Mouse (Mus musculus) CH12.LX (cell line): ENCODE measurements around the gene Nxpe5. TPM values are rescaled to one million over a fixed set of nuclear protein-coding genes. Genes with fewer than 3 reads are reported as not detected.
A peak's percentile ranks its signal among the peaks of the same experiment; 100 is the strongest.

ENCODE experiments used
- DNase-seq: peaks from one replicate; pipeline ENCODE4 v3.0.0-alpha.2; 2013; ENCODE audit errors: extremely low read depth
- H3K27ac ChIP-seq: 2 replicates; pipeline ENCODE4 v1.5.1; 2012; ENCODE audit warnings: low read depth, mild to moderate bottlenecking, control low read depth, moderate library complexity; ENCODE audit not compliant: insufficient read depth
- H3K27me3 ChIP-seq: replicated peaks from 2 replicates; pipeline ENCODE3; 2012; ENCODE audit warnings: inconsistent platforms
- H3K36me3 ChIP-seq, 2 experiments: replicated peaks in 1 of 2; 2 replicates each; pipeline versions ENCODE3 to v1.6.1; 2012; ENCODE audit warnings: inconsistent platforms in 1 of 2, low read length in 1 of 2, mild to moderate bottlenecking in 1 of 2, mixed read lengths in 1 of 2, moderate library complexity in 1 of 2; ENCODE audit not compliant: control insufficient read depth in 1 of 2, insufficient read depth in 1 of 2
- H3K4me1 ChIP-seq, 2 experiments: 2 replicates each; pipeline ENCODE4 v1.6.1; 2012; ENCODE audit warnings: inconsistent platforms in 1 of 2, moderate library complexity in 1 of 2; ENCODE audit not compliant: insufficient read depth in 2 of 2, control insufficient read depth in 1 of 2
- H3K4me2 ChIP-seq: 2 replicates; pipeline ENCODE4 v1.6.1; 2012; ENCODE audit warnings: low read depth, mild to moderate bottlenecking, control low read depth; ENCODE audit not compliant: poor library complexity, insufficient read depth, severe bottlenecking
- H3K4me3 ChIP-seq, 3 experiments: fragments of 150-350 bp in 1 of 3; sonication (generic) in 1 of 3; replicated peaks in 1 of 3; 2 replicates each; pipeline versions ENCODE3 to v1.5.1; 2011 to 2012; ENCODE audit warnings: low read depth in 2 of 3, low read length in 2 of 3, mild to moderate bottlenecking in 2 of 3, moderate library complexity in 2 of 3, control low read depth in 1 of 3, improper control_type of control experiment in 1 of 3, inconsistent platforms in 1 of 3, mixed read lengths in 1 of 3; ENCODE audit not compliant: poor library complexity in 1 of 3
- H3K79me2 ChIP-seq: replicated peaks from 2 replicates; pipeline ENCODE4 v1.6.1; 2012; ENCODE audit warnings: mild to moderate bottlenecking, moderate library complexity; ENCODE audit not compliant: control insufficient read depth, poor library complexity, insufficient read depth, severe bottlenecking; ENCODE audit errors: extremely low read depth
- H3K9ac ChIP-seq: 2 replicates; pipeline ENCODE4 v1.6.1; 2012; ENCODE audit warnings: low read depth, mild to moderate bottlenecking, control low read depth, moderate library complexity; ENCODE audit not compliant: insufficient read depth
- H3K9me3 ChIP-seq: replicated peaks from 2 replicates; pipeline ENCODE3; 2012; ENCODE audit warnings: low read length, inconsistent platforms, mixed read lengths
- BHLHE40 ChIP-seq: IDR thresholded peaks from 2 replicates; pipeline ENCODE4 v1.6.1; 2011; ENCODE audit warnings: mild to moderate bottlenecking, low read depth, low read length, improper control_type of control experiment
- CHD1 ChIP-seq: IDR thresholded peaks from 2 replicates; pipeline ENCODE4 v1.6.1; 2012; ENCODE audit warnings: low read depth, low read length, improper control_type of control experiment, inconsistent platforms
- CHD2 ChIP-seq: IDR thresholded peaks from 2 replicates; pipeline ENCODE4 v1.6.1; 2011; ENCODE audit warnings: low read length, improper control_type of control experiment
- CTCF ChIP-seq, 2 experiments: IDR thresholded peaks in 1 of 2; conservative IDR thresholded peaks in 1 of 2; 2 replicates each; pipeline ENCODE4 v1.5.1; 2011 to 2012; ENCODE audit warnings: low read depth in 2 of 2, low read length in 2 of 2, improper control_type of control experiment in 1 of 2, inconsistent platforms in 1 of 2, mild to moderate bottlenecking in 1 of 2, moderate library complexity in 1 of 2
- E2F4 ChIP-seq: IDR thresholded peaks from 2 replicates; pipeline ENCODE4 v1.6.1; 2011; ENCODE audit warnings: low read depth, low read length, improper control_type of control experiment; ENCODE audit not compliant: insufficient replicate concordance
- ELF1 ChIP-seq: IDR thresholded peaks from 2 replicates; pipeline ENCODE4 v1.6.1; 2014; ENCODE audit warnings: low read depth, mild to moderate bottlenecking, inconsistent platforms, low read length, improper control_type of control experiment
- EP300 ChIP-seq: IDR thresholded peaks from 2 replicates; pipeline ENCODE4 v1.6.1; 2011; ENCODE audit warnings: low read length, improper control_type of control experiment
- ETS1 ChIP-seq: conservative IDR thresholded peaks from 2 replicates; pipeline ENCODE4 v1.6.1; 2012; ENCODE audit warnings: low read depth, mild to moderate bottlenecking, inconsistent platforms, low read length, improper control_type of control experiment, moderate library complexity
- GABPA ChIP-seq: IDR thresholded peaks from 2 replicates; pipeline ENCODE4 v1.6.1; 2012; ENCODE audit warnings: low read depth, low read length, improper control_type of control experiment, inconsistent platforms; ENCODE audit not compliant: insufficient replicate concordance
- IRF4 ChIP-seq: IDR thresholded peaks from 2 replicates; pipeline ENCODE4 v1.6.1; 2014; ENCODE audit warnings: low read depth, mild to moderate bottlenecking, inconsistent platforms, low read length, improper control_type of control experiment
- KAT2A ChIP-seq: IDR thresholded peaks from 2 replicates; pipeline ENCODE4 v1.6.1; 2012; ENCODE audit warnings: low read length, improper control_type of control experiment, inconsistent platforms; ENCODE audit not compliant: insufficient replicate concordance
- MAX ChIP-seq: IDR thresholded peaks from 2 replicates; pipeline ENCODE4 v1.6.1; 2011; ENCODE audit warnings: low read length, improper control_type of control experiment
- MAZ ChIP-seq: IDR thresholded peaks from 2 replicates; pipeline ENCODE4 v1.6.1; 2012; ENCODE audit warnings: low read depth, mild to moderate bottlenecking, inconsistent platforms, low read length, improper control_type of control experiment, moderate library complexity
- MXI1 ChIP-seq: IDR thresholded peaks from 2 replicates; pipeline ENCODE4 v1.6.1; 2011; ENCODE audit warnings: mild to moderate bottlenecking, low read depth, low read length, improper control_type of control experiment
- MYC ChIP-seq: IDR thresholded peaks from 2 replicates; pipeline ENCODE4 v1.6.1; 2011; ENCODE audit warnings: low read depth, mild to moderate bottlenecking, improper control_type of control experiment, low read length
- NELFE ChIP-seq: IDR thresholded peaks from 2 replicates; pipeline ENCODE4 v1.6.1; 2011; ENCODE audit warnings: low read depth, low read length, improper control_type of control experiment
- PAX5 ChIP-seq: IDR thresholded peaks from 2 replicates; pipeline ENCODE4 v1.6.1; 2012; ENCODE audit warnings: low read length, inconsistent platforms, mixed read lengths
- POLR2A ChIP-seq: IDR thresholded peaks from 2 replicates; pipeline ENCODE4 v1.6.1; 2011; ENCODE audit warnings: low read depth, mild to moderate bottlenecking, improper control_type of control experiment, low read length
- POLR2AphosphoS2 ChIP-seq: IDR thresholded peaks from 2 replicates; pipeline ENCODE4 v1.6.1; 2011; ENCODE audit warnings: low read depth, low read length, improper control_type of control experiment
- RAD21 ChIP-seq: IDR thresholded peaks from 2 replicates; pipeline ENCODE4 v1.6.1; 2011; ENCODE audit warnings: low read depth, mild to moderate bottlenecking, low read length, improper control_type of control experiment, moderate library complexity
- RCOR1 ChIP-seq: conservative IDR thresholded peaks from 2 replicates; pipeline ENCODE4 v1.6.1; 2012; ENCODE audit warnings: low read depth, mild to moderate bottlenecking, inconsistent platforms, low read length, improper control_type of control experiment
- SIN3A ChIP-seq: IDR thresholded peaks from 2 replicates; pipeline ENCODE4 v1.6.1; 2012; ENCODE audit warnings: low read length, improper control_type of control experiment, inconsistent platforms
- TBP ChIP-seq: conservative IDR thresholded peaks from 2 replicates; pipeline ENCODE4 v1.6.1; 2011; ENCODE audit warnings: low read depth, low read length, improper control_type of control experiment
- UBTF ChIP-seq: IDR thresholded peaks from 2 replicates; pipeline ENCODE4 v1.6.1; 2012; ENCODE audit warnings: low read depth, mild to moderate bottlenecking, inconsistent platforms, low read length, improper control_type of control experiment, moderate library complexity
- USF1 ChIP-seq: IDR thresholded peaks from 2 replicates; pipeline ENCODE4 v1.6.1; 2014; ENCODE audit warnings: low read depth, mild to moderate bottlenecking, inconsistent platforms, low read length, improper control_type of control experiment
- USF2 ChIP-seq: conservative IDR thresholded peaks from 2 replicates; pipeline ENCODE4 v1.6.1; 2011; ENCODE audit warnings: low read depth, low read length, improper control_type of control experiment
- ZC3H11A ChIP-seq: IDR thresholded peaks from 2 replicates; pipeline ENCODE4 v1.6.1; 2012; ENCODE audit warnings: low read depth, mild to moderate bottlenecking, inconsistent platforms, low read length, improper control_type of control experiment
- ZKSCAN1 ChIP-seq: IDR thresholded peaks from 2 replicates; pipeline ENCODE4 v1.6.1; 2012; ENCODE audit warnings: low read depth, inconsistent platforms, low read length, improper control_type of control experiment, borderline replicate concordance
- ZMIZ1 ChIP-seq: IDR thresholded peaks from 2 replicates; pipeline ENCODE4 v1.6.1; 2012; ENCODE audit warnings: low read depth, mild to moderate bottlenecking, inconsistent platforms, low read length, improper control_type of control experiment
- ZNF384 ChIP-seq: IDR thresholded peaks from 2 replicates; pipeline ENCODE4 v1.6.1; 2012; ENCODE audit warnings: low read depth, low read length, improper control_type of control experiment, inconsistent platforms
- dilution Hi-C: fragments of 300-500 bp; cut with MboI; formaldehyde crosslinking; loops from 2 replicates; pipeline ENCODE4 v1.14.3; 2020; ENCODE audit warnings: low sequenced_read_pairs; ENCODE audit not compliant: extremely low pct_unique_long_range_greater_than_20kb, extremely low pct_ligation_motif_present
- in situ Hi-C: fragments of 300-500 bp; cut with MboI; formaldehyde crosslinking; loops from 3 replicates; pipeline ENCODE4 v1.14.3; 2019; ENCODE audit warnings: low sequenced_read_pairs, low pct_ligation_motif_present, low pct_unique_long_range_greater_than_20kb, mixed read lengths
- polyA plus RNA-seq: library from polyadenylated mRNA; unstranded; fragments of >175 nt; gene quantifications from 2 replicates; pipeline ENCODE4 v1.2.1, GENCODE M21; 2012; ENCODE audit warnings: low read depth; ENCODE audit not compliant: insufficient read length
- total RNA-seq, 2 experiments: library from RNA; depleted of rRNA; stranded (reverse); fragments of 300-350 nt in 1 of 2; fragments of >200 nt in 1 of 2; gene quantifications; 2 replicates each; pipeline ENCODE4 v1.2.3; 2012 to 2014

The Nxpe5 gene
- total and polyA plus RNA-seq, 3 experiments, result not detected

DNA sequence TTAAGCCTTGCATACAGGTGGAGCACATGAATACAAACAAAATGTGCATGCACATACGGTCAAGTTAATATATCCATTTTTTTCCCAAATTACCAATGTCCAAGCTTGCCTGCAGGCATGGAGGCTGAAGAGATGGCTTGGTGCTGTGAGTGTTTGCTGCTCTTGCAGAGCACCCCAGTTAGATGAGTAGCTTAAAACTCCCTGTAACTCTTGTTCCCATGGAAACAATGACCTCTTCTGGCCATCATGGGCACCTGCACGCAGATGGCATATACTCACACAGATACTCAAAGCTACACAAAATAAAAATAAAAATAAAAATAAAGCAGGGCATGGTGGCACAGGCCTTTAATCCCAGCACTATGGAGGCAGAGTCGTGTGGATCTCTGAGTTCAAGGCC is 27.4 kb downstream of the Nxpe5 start:
- in situ Hi-C loops (no loop called here), dilution Hi-C loops (no loop called here)
- Histone ChIP-seq H3K27ac (no peak overlapping the region), H3K27me3 (no peaks in the 10 kb centered on the region), H3K4me2 (no peak overlapping the region), H3K9ac (no peak overlapping the region), H3K79me2 (no peaks in the 10 kb centered on the region), H3K9me3 (peaks cover 2% of the 10 kb centered on the region), H3K36me3 (peaks cover 0 to 11% of the 10 kb centered on the region in 2 experiments), H3K4me3 (no peak overlapping the region), H3K4me1 (peaks cover 7 to 28% of the 10 kb centered on the region in 2 experiments; a peak in 3 of 4 replicates)
- DNase-seq, result no peak
- no peak for TF ChIP-seq ZKSCAN1
- no peak for TF ChIP-seq RAD21
- TF ChIP-seq MYC, result no peak
- no peak for TF ChIP-seq PAX5
- 0 out of 4 replicates have a peak, but pooled peaks of 1 of the 2 experiments have one; percentile 5 for TF ChIP-seq CTCF (conservative IDR thresholded peaks at IDR 0.05 in 1 of 2, IDR thresholded peaks at IDR 0.05 in 1 of 2; ENCODE audit: low read depth in 2 of 2, low read length in 2 of 2)

DNA sequence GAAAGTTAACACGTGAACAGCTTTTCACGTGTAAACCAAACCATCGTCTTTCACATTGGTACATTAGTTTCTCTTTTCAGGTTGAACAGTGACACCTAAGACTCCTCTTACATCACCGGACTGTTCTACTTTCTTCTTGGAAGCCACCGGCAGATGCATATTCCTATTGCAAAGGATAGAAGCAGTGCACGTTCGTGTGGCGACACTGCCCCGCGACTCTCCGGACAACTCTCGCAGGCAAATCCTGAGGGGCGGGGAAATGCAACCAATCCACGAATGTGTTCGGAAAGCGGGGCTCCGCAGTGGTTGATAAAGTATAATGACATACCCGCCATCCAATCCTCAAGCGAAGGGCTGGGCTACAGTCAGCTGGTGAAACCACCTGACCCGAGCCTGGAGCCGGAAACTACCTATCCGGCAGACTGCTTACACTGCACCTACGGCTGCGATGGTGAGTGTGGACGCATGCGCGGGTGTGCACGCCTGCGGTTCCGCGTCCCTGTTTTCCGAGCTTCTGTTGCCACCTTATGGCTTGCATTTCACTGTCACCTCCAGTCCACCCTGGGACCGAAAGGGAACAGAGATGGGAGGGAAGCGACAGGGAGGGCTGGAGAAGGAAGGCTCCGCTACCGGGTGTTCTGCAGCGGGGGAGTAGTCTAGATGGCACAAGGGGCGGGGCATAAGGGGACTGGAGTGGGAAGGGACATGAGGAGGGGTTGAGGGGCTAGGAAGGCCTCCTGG is 29.8 kb downstream of the Nxpe5 start, which contains the start of gene Lamtor4:
Lamtor4 (plus strand) TSS at position 130 of the 741 bp plus-strand sequence.
- Histone ChIP-seq H3K4me3 (peak within 1 kb of the TSS; percentile 64 to 88 (median 81)), H3K36me3 (peaks cover 23 to 36% of the 10 kb centered on the region in 2 experiments), H3K4me1 (peaks cover 7 to 45% of the 10 kb centered on the region in 2 experiments; a peak in 3 of 4 replicates), H3K4me2 (peak within 1 kb of the TSS; percentile 98), H3K27me3 (no peaks in the 10 kb centered on the region), H3K9ac (peak within 1 kb of the TSS; percentile 77), H3K9me3 (peaks cover 2% of the 10 kb centered on the region), H3K79me2 (no peaks in the 10 kb centered on the region), H3K27ac (peak within 1 kb of the TSS; percentile 23; the same call in 1 of the 2 replicates)
- dilution Hi-C loops, result no loop called here
- in situ Hi-C loops, result no loop called here
- DNase-seq, result peak; percentile 97
- TF ChIP-seq ZC3H11A (no peak), USF2 (peak; percentile 86), MYC (peak; percentile 93), NELFE (peak; percentile 96), USF1 (peak; percentile 92), CHD2 (peak; percentile 93), POLR2A (peak; percentile 93), KAT2A (peak; percentile 70; the same call in 1 of the 2 replicates), RAD21 (peak; percentile 37), RCOR1 (peak; percentile 26; the same call in 1 of the 2 replicates), BHLHE40 (peak; percentile 94), TBP (peak; percentile 80), POLR2AphosphoS2 (peak; percentile 94), IRF4 (peak; percentile 41), ZKSCAN1 (no peak), CTCF (conservative IDR thresholded peaks at IDR 0.05 in 1 of 2, IDR thresholded peaks at IDR 0.05 in 1 of 2; ENCODE audit: low read depth in 2 of 2, low read length in 2 of 2) (peak in 1 of 2 experiments; percentile 37; a peak in 2 of 4 replicates), MXI1 (peak; percentile 92), CHD1 (0 out of 2 replicates have a peak, but pooled peaks have one; percentile 31), ELF1 (peak; percentile 92), EP300 (no peak), E2F4 (no peak), ETS1 (peak; percentile 90), MAX (peak; percentile 87), MAZ (no peak), ZMIZ1 (peak; percentile 81), ZNF384 (no peak), SIN3A (peak; percentile 94), GABPA (no peak), UBTF (no peak)
